Mouse (Mus musculus) liver (tissue): ENCODE results near the gene Gm7879.
"Not testable (repeated sequence)": the region's sequence is repeated elsewhere in the genome, so short reads cannot be mapped to it uniquely, and the experiment has no call there.

ENCODE experiments used
- DNase-seq: peaks from one replicate; pipeline ENCODE4 v3.0.0-alpha.2; 2020; ENCODE audit warnings: mixed read lengths

Gm7879 gene

GRCm38 (mm10) chr5:43912844-43913243, at the start of gene Gm7879:
Gene Gm7879, plus strand, starts transcription at chr5:43913144.
- DNase-seq = not testable (repeated sequence)

- no peak for DNase-seq
Measured at GRCm38 (mm10) chr5:43863642-43864041, 49.3 kb upstream of the Gm7879 start.

GRCm38 (mm10) chr5:43865316-43865715, 47.6 kb upstream of the Gm7879 start:
- DNase-seq = no peak

- no peak for DNase-seq
Measured at GRCm38 (mm10) chr5:43868253-43868652, 44.7 kb upstream of the Gm7879 start, which contains the start of gene Cd38. Gene Cd38, plus strand, starts transcription at chr5:43868553.

- peak; percentile 19 for DNase-seq
Measured at GRCm38 (mm10) chr5:43868711-43869600, 44.0 kb upstream of the Gm7879 start.

- no peak for DNase-seq
Measured at GRCm38 (mm10) chr5:43871845-43872244, 41.1 kb upstream of the Gm7879 start.

- no peak for DNase-seq
Measured at GRCm38 (mm10) chr5:43872652-43873051, 40.3 kb upstream of the Gm7879 start.

- no peak for DNase-seq
Measured at GRCm38 (mm10) chr5:43882034-43882433, 30.9 kb upstream of the Gm7879 start.

GRCm38 (mm10) chr5:43885060-43885820, 27.7 kb upstream of the Gm7879 start:
- no peak for DNase-seq

GRCm38 (mm10) chr5:43892386-43892785, 20.6 kb upstream of the Gm7879 start:
- no peak for DNase-seq

- no peak for DNase-seq
Measured at GRCm38 (mm10) chr5:43894113-43894512, 18.8 kb upstream of the Gm7879 start.

GRCm38 (mm10) chr5:43895931-43896330, 17.0 kb upstream of the Gm7879 start:
- no peak for DNase-seq

- DNase-seq = no peak
Measured at GRCm38 (mm10) chr5:43904685-43905084, 8.3 kb upstream of the Gm7879 start.

GRCm38 (mm10) chr5:43909213-43909612, 3.7 kb upstream of the Gm7879 start:
- DNase-seq = no peak

- no peak for DNase-seq
Measured at GRCm38 (mm10) chr5:43910006-43910405, 2.9 kb upstream of the Gm7879 start.

- DNase-seq = no peak
Measured at GRCm38 (mm10) chr5:43915261-43915886, 2.4 kb downstream of the Gm7879 start.

- no peak for DNase-seq
Measured at GRCm38 (mm10) chr5:43921877-43922276, 8.9 kb downstream of the Gm7879 start.

GRCm38 (mm10) chr5:43923933-43924332, 11.0 kb downstream of the Gm7879 start:
- DNase-seq = peak; percentile 49

- DNase-seq = no peak
Measured at GRCm38 (mm10) chr5:43927729-43928128, 14.8 kb downstream of the Gm7879 start.

GRCm38 (mm10) chr5:43933269-43933668, 20.3 kb downstream of the Gm7879 start:
- no peak for DNase-seq

GRCm38 (mm10) chr5:43947330-43947977, 34.5 kb downstream of the Gm7879 start:
- no peak for DNase-seq

- DNase-seq = peak; percentile 82
Measured at GRCm38 (mm10) chr5:43948111-43948743, 35.3 kb downstream of the Gm7879 start.
